Mouse (Mus musculus): ENCODE data around the gene Nek11.
"Not testable (repeated sequence)": the region's sequence is repeated elsewhere in the genome, so short reads cannot be mapped to it uniquely, and the experiment has no call there.

Nek11 gene

DNA sequence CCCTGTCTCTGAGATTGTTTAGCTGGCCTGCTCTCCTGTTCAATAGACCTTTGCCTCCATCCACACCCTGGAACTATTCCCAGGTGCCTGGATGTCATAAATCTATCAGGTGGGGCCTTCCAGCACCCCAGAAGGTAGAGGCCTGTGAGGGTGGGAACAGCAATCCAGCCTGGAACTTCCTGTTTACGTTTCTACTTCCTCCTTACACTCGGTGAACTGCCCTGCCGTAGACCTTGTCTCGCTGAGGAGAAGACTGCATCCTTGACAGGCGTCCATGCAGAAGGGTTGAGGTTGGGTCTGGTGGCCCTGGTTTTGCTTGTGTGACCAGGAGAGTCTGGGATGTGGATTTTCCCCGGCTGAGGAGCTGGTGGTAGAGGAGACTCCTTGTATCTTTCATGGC lies 256.1 kb downstream of the Nek11 start:
- no peak for DNase-seq (ENCODE audit: low spot score in 2 of 2)

DNA sequence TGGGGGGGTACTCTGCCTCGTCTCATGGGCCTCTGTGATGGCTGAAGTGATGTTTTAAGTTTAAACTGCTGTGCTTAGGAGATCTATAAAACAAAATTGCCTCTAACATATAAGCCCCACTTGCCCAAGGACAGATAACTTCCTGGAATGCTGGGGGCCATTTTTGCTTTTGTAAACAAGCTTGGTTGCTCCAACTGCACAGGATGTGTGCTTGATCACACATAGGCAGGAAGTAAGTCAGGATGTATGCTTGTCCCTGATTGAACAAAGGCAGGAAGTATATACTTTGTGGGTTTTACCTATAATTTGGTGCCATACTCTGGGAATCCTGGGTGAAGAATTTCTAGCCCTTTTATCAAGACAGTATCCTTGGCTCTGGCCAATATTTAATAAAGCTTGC lies 258.9 kb downstream of the Nek11 start:
- DNase-seq (ENCODE audit: low spot score in 2 of 2) = no peak

- no peak for DNase-seq (ENCODE audit: low spot score in 2 of 2)
These were observed 260.8 kb downstream of the Nek11 start for GRCm38 (mm10) chr9:105134536-105134935.

DNA sequence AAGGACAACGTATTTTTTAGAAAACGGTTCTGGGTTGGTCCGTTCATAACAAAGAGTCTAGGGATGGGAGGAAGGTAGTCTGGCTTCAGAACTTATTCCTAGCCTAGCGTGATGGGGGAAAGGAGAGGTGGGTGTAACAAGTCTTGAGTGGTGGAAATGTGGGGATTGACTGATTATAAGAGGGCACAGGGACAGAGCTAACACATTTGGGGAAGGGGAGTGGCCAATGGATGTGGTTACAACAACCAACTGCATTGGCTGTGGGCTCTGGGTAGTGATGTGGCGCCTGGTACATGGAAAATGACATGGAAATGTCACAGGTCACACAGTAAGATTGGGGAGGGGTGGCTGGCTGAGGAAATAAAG lies 263.3 kb downstream of the Nek11 start:
- DNase-seq (ENCODE audit: low spot score in 2 of 2) = no peak

- peak; percentile 86 to 88 for DNase-seq (ENCODE audit: low spot score in 2 of 2)
These were observed 263.9 kb downstream of the Nek11 start, which contains the start of gene Nudt16 for GRCm38 (mm10) chr9:105131253-105132001. Nudt16 (minus strand) TSS chr9:105131824.

GRCm38 (mm10) chr9:105130331-105130730 lies 265.0 kb downstream of the Nek11 start:
- no peak for DNase-seq (ENCODE audit: low spot score in 2 of 2)

- DNase-seq (ENCODE audit: low spot score in 2 of 2) = not testable (repeated sequence)
These were observed 270.1 kb downstream of the Nek11 start for GRCm38 (mm10) chr9:105125206-105125605.
